Mouse (Mus musculus) skeletal muscle tissue, adult 2 months (tissue): Measurements from ENCODE around the gene Ccnk.
A peak's percentile ranks its signal among the peaks of the same experiment; 100 is the strongest.

Experiments
- DNase-seq: peaks from one replicate; pipeline ENCODE4 v3.0.0-alpha.2; 2012; ENCODE audit warnings: low read depth, low spot score

The Ccnk gene

GRCm38 (mm10) chr12:108221712-108222111, 42.3 kb downstream of the Ccnk start:
- no peak for DNase-seq

- no peak for DNase-seq
These were observed 44.0 kb downstream of the Ccnk start for GRCm38 (mm10) chr12:108223357-108223756.

- DNase-seq: no peak
These were observed 46.4 kb downstream of the Ccnk start for GRCm38 (mm10) chr12:108225781-108226180.

GRCm38 (mm10) chr12:108226216-108226615, 46.8 kb downstream of the Ccnk start:
- DNase-seq: no peak

- DNase-seq: no peak
These were observed 47.6 kb downstream of the Ccnk start for GRCm38 (mm10) chr12:108226941-108227340.

GRCm38 (mm10) chr12:108227527-108227926, 48.1 kb downstream of the Ccnk start:
- DNase-seq: no peak

- no peak for DNase-seq
These were observed 50.7 kb downstream of the Ccnk start for GRCm38 (mm10) chr12:108230077-108230476.

GRCm38 (mm10) chr12:108230821-108231794, 51.7 kb downstream of the Ccnk start:
- no peak for DNase-seq

- no peak for DNase-seq
These were observed 52.5 kb downstream of the Ccnk start for GRCm38 (mm10) chr12:108231901-108232300.

GRCm38 (mm10) chr12:108233736-108234135, 54.4 kb downstream of the Ccnk start:
- no peak for DNase-seq

GRCm38 (mm10) chr12:108234832-108235602, 55.6 kb downstream of the Ccnk start:
- DNase-seq: no peak

- no peak for DNase-seq
These were observed 56.7 kb downstream of the Ccnk start for GRCm38 (mm10) chr12:108235976-108236555.

- no peak for DNase-seq
These were observed 58.1 kb downstream of the Ccnk start for GRCm38 (mm10) chr12:108237300-108238006.

- DNase-seq: no peak
These were observed 59.1 kb downstream of the Ccnk start for GRCm38 (mm10) chr12:108238395-108239035.

- DNase-seq: peak; percentile 48
These were observed 60.1 kb downstream of the Ccnk start for GRCm38 (mm10) chr12:108239441-108239840.

GRCm38 (mm10) chr12:108240401-108240890, 61.1 kb downstream of the Ccnk start:
- DNase-seq: no peak

- DNase-seq: no peak
These were observed 61.7 kb downstream of the Ccnk start for GRCm38 (mm10) chr12:108240953-108241588.

GRCm38 (mm10) chr12:108241626-108242025, 62.2 kb downstream of the Ccnk start:
- no peak for DNase-seq

GRCm38 (mm10) chr12:108242243-108242745, 62.9 kb downstream of the Ccnk start:
- no peak for DNase-seq

- peak; percentile 88 for DNase-seq
These were observed 65.4 kb downstream of the Ccnk start for GRCm38 (mm10) chr12:108244778-108245177.
